Mouse (Mus musculus) midbrain, postnatal 0 days (tissue): ENCODE measurements around the gene Als2. TPM values are rescaled to one million over a fixed set of nuclear protein-coding genes. Genes with fewer than 3 reads are reported as not detected.
A peak's percentile ranks its signal among the peaks of the same experiment; 100 is the strongest.

Experiments used
- ATAC-seq: fragments of 200-750 bp; cut with Nextera tagmentation; 2 replicates; pipeline ENCODE4 v1.8.0; 2017; ENCODE audit warnings: moderate number of reproducible peaks, mild to moderate bottlenecking, moderate TSS enrichment, moderate library complexity; ENCODE audit not compliant: low FRiP score
- DNase-seq: peaks from one replicate; pipeline ENCODE4 v3.0.0-alpha.2; 2015; ENCODE audit warnings: low spot score
- H3K27ac ChIP-seq: fragments of 300-500 bp; sonication (generic); 2 replicates; pipeline ENCODE4 v1.5.1; 2014; ENCODE audit warnings: low read depth, mild to moderate bottlenecking, low read length, mixed read lengths
- H3K27me3 ChIP-seq: fragments of 300-500 bp; sonication (generic); 2 replicates; pipeline ENCODE4 v1.6.1; 2014; ENCODE audit warnings: low read length, control low read depth, mixed read lengths; ENCODE audit not compliant: insufficient read depth
- H3K36me3 ChIP-seq: fragments of 300-500 bp; sonication (generic); 2 replicates; pipeline ENCODE4 v1.6.1; 2014; ENCODE audit warnings: low read length, control low read depth, mixed read lengths; ENCODE audit not compliant: insufficient read depth
- H3K4me1 ChIP-seq: fragments of 300-500 bp; sonication (generic); 2 replicates; pipeline ENCODE4 v1.6.1; 2014; ENCODE audit warnings: mild to moderate bottlenecking, control low read depth, antibody characterized with exemption, low read length, mixed read lengths; ENCODE audit not compliant: insufficient read depth
- H3K4me2 ChIP-seq: fragments of 300-500 bp; sonication (generic); 2 replicates; pipeline ENCODE4 v1.6.1; 2014; ENCODE audit warnings: low read depth, mild to moderate bottlenecking, low read length, mixed read lengths; ENCODE audit not compliant: poor library complexity, severe bottlenecking
- H3K4me3 ChIP-seq: fragments of 300-500 bp; sonication (generic); 2 replicates; pipeline ENCODE4 v1.5.1; 2014; ENCODE audit warnings: low read depth, mild to moderate bottlenecking, low read length, moderate library complexity
- H3K9ac ChIP-seq: fragments of 300-500 bp; sonication (generic); replicated peaks from 2 replicates; pipeline ENCODE4 v1.6.1; 2014; ENCODE audit warnings: mild to moderate bottlenecking, low read length, moderate library complexity, mixed read lengths; ENCODE audit not compliant: poor library complexity, severe bottlenecking
- H3K9me3 ChIP-seq: fragments of 300-500 bp; sonication (generic); 2 replicates; pipeline ENCODE4 v1.6.1; 2016; ENCODE audit warnings: low read length, control low read depth
- CTCF ChIP-seq: IDR thresholded peaks from 2 replicates; pipeline ENCODE4 v1.5.1; 2016; ENCODE audit warnings: antibody characterized with exemption, mild to moderate bottlenecking
- WGBS: fragments of 180-500 bp; shearing (Covaris S2); extraction: QIAGEN DNeasy Blood & Tissue Kit; methylation state at CpG from one replicate; pipeline ENCODE4 v1.1.7; 2014; 5-methylcytosine and 5-hydroxymethylcytosine counted together
- polyA plus RNA-seq: library from polyadenylated mRNA; unstranded; fragments of >200 nt; fragmentation: Nextera tagmentation; extraction: Ambion mirVana; gene quantifications from 2 replicates; pipeline ENCODE4 v1.2.1, GENCODE M21; 2015
- total RNA-seq: library from RNA; depleted of rRNA; stranded (reverse); fragments of >200 nt; gene quantifications from 2 replicates; pipeline ENCODE4 v1.2.3, GENCODE M21; 2014

Gene Als2
- total and polyA plus RNA-seq, 2 experiments from 2014 or later: 13.2 to 37.7 TPM

GRCm38 (mm10) chr1:59268931-59269330 is 31.9 kb upstream of the Als2 start:
- no peak for TF ChIP-seq CTCF
- Histone ChIP-seq H3K4me2 (no peak overlapping the region), H3K4me1 (no peaks in the 10 kb centered on the region), H3K27ac (no peak overlapping the region), H3K9me3 (no peaks in the 10 kb centered on the region), H3K27me3 (no peaks in the 10 kb centered on the region), H3K4me3 (no peak overlapping the region), H3K9ac (no peak overlapping the region), H3K36me3 (no peaks in the 10 kb centered on the region)
- DNase-seq (no peak), ATAC-seq (no peak)
- 65% methylated on average over 8 of the region's 8 CpGs for WGBS

- H3K27ac ChIP-seq: no peak overlapping the region
- H3K36me3 ChIP-seq: no peaks in the 10 kb centered on the region
- WGBS: 12% methylated on average over 3 of the region's 3 CpGs
- H3K9ac ChIP-seq: no peak overlapping the region
- H3K4me1 ChIP-seq: 0 out of 2 replicates have a peak, but pooled peaks cover 3% of the 10 kb centered on the region
- H3K9me3 ChIP-seq: no peaks in the 10 kb centered on the region
- DNase-seq: no peak
- no peak overlapping the region for H3K4me3 ChIP-seq
- ATAC-seq: no peak
- no peak overlapping the region for H3K4me2 ChIP-seq
- H3K27me3 ChIP-seq: no peaks in the 10 kb centered on the region
- TF ChIP-seq CTCF: no peak
These were observed 20.7 kb upstream of the Als2 start for GRCm38 (mm10) chr1:59257736-59258135.

GRCm38 (mm10) chr1:59256751-59257231 is 19.8 kb upstream of the Als2 start, which contains the start of gene Cdk15:
Gene Cdk15 (plus strand): TSS chr1:59256906.
- no peak for ATAC-seq

DNA sequence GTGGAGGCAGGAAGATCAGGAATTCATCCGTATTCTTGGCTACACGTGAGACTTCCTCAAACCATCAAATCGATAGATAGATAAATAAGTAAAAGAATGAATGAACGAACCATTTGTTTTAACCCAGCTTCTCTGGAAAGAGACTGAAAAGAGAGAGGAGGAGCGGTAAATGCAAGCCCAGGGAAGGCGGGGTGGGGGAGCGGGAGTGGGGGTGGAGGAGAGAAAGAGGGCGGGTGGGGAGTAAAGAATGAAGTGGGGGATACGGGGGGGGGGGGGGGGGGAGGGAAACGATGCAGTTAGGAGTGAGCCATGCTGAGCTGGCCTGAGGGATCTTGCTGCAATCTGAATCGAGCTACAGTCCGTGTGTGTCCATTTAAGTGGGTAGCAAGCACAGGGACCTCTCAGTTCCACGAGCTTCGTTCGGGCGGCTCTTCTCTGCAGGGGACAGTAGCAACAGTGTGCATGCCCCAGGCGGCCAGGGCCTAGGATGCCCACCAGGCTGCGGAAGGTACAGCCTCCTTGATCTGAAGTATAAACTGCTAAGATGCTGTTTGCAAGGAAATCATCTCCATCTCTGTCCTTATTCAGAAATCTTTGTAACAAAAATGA is 16.4 kb upstream of the Als2 start:
- 0 out of 2 replicates have a peak, but pooled peaks cover 3% of the 10 kb centered on the region for H3K4me1 ChIP-seq
- H3K9ac ChIP-seq: 0 out of 2 replicates have a peak overlapping the region, but pooled peaks have one; percentile 42
- no peak for TF ChIP-seq CTCF
- H3K4me2 ChIP-seq: peak overlapping the region; percentile 57
- H3K27me3 ChIP-seq: no peaks in the 10 kb centered on the region
- under 1% methylated on average over 17 of the region's 18 CpGs for WGBS
- H3K9me3 ChIP-seq: no peaks in the 10 kb centered on the region
- H3K27ac ChIP-seq: peak overlapping the region; percentile 47; the same call in 1 of the 2 replicates
- peak; percentile 15 for DNase-seq
- peak overlapping the region; percentile 32 for H3K4me3 ChIP-seq
- peak; percentile 45 for ATAC-seq
- no peaks in the 10 kb centered on the region for H3K36me3 ChIP-seq

More at GRCm38 (mm10) chr1:59256751-59257231, 19.8 kb upstream of the Als2 start, which contains the start of gene Cdk15:
- Histone ChIP-seq H3K36me3 (no peaks in the 10 kb centered on the region), H3K4me2 (peak within 1 kb of the TSS; percentile 20; the same call in 1 of the 2 replicates), H3K4me1 (0 out of 2 replicates have a peak, but pooled peaks cover 3% of the 10 kb centered on the region), H3K4me3 (no peak within 1 kb of the TSS), H3K9me3 (no peaks in the 10 kb centered on the region), H3K27me3 (no peaks in the 10 kb centered on the region), H3K27ac (no peak within 1 kb of the TSS), H3K9ac (no peak within 1 kb of the TSS)
- peak; percentile 6 for DNase-seq
- no peak for TF ChIP-seq CTCF
- 10% methylated on average over 13 of the region's 13 CpGs for WGBS

DNA sequence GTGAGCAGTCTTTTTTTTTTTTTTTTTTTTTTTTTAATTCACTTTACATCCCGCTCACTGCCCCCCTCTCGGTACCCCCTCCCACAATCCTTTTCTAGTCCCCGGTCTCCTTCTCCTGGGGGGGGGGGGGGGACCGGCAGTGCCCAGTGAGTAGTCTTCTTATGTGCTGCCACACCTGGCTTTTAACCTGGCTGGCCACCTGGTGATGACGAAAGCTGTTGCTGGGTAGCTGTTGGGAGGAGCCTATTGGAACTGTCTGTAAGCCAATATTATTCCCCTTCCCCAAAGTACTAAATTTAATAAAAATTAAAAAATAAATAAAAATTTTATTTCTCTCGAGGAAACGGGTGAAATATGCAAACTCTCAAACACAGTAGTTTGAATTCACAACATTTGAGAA is 15.7 kb upstream of the Als2 start:
- 16% methylated on average over 5 of the region's 7 CpGs for WGBS
- H3K27me3 ChIP-seq: no peaks in the 10 kb centered on the region
- TF ChIP-seq CTCF: no peak
- H3K27ac ChIP-seq: no peak overlapping the region
- H3K36me3 ChIP-seq: no peaks in the 10 kb centered on the region
- DNase-seq (peak; percentile 66), ATAC-seq (peak; percentile 64; the same call in 1 of the 2 replicates)
- no peaks in the 10 kb centered on the region for H3K9me3 ChIP-seq
- peak overlapping the region; percentile 57 for H3K4me2 ChIP-seq
- H3K4me3 ChIP-seq: peak overlapping the region; percentile 32
- no peak overlapping the region for H3K9ac ChIP-seq
- 0 out of 2 replicates have a peak, but pooled peaks cover 3% of the 10 kb centered on the region for H3K4me1 ChIP-seq

GRCm38 (mm10) chr1:59247602-59248001 is 10.6 kb upstream of the Als2 start:
- peak; percentile 85 for TF ChIP-seq CTCF
- DNase-seq: peak; percentile 78
- no peaks in the 10 kb centered on the region for H3K9me3 ChIP-seq
- no peaks in the 10 kb centered on the region for H3K4me1 ChIP-seq
- H3K9ac ChIP-seq: no peak overlapping the region
- 6% methylated on average over 9 of the region's 9 CpGs for WGBS
- H3K27ac ChIP-seq: no peak overlapping the region
- no peaks in the 10 kb centered on the region for H3K36me3 ChIP-seq
- H3K4me2 ChIP-seq: no peak overlapping the region
- ATAC-seq: peak; percentile 56; the same call in 1 of the 2 replicates
- no peaks in the 10 kb centered on the region for H3K27me3 ChIP-seq
- H3K4me3 ChIP-seq: no peak overlapping the region
